Mouse (Mus musculus): ENCODE measurements at regions not wholly inside any gene's neighbourhood (a gene's known extent, or its start where the extent isn't known, plus 50 kb on each side); places are given as distances from the start of the nearest gene placed in this dataset.
"Not testable (repeated sequence)": the region's sequence is repeated elsewhere in the genome, so short reads cannot be mapped to it uniquely, and the experiment has no call there.

- Histone ChIP-seq H3K4me2 (no peak overlapping the region), H3K27ac (ENCODE audit: poor library complexity, severe bottlenecking) (no peak overlapping the region), H3K27me3 (replicated peaks) (no peaks in the 10 kb centered on the region), H3K9ac (no peak overlapping the region), H3K4me1 (replicated peaks) (no peaks in the 10 kb centered on the region), H3K4me3 (no peak overlapping the region), H3K36me3 (no peaks in the 10 kb centered on the region), H3K9me3 (replicated peaks) (no peaks in the 10 kb centered on the region)
- 82% methylated on average over 12 of the region's 12 CpGs for WGBS
- no peak for ATAC-seq (ENCODE audit: insufficient number of reproducible peaks, low FRiP score)
Measured at GRCm38 (mm10) chr15:87818566-87818965, 274.5 kb downstream of the Fam19a5 start.

GRCm38 (mm10) chr15:87842097-87842496 is 298.0 kb downstream of the Fam19a5 start:
- no peaks in the 10 kb centered on the region for H3K4me1 ChIP-seq (replicated peaks)
- H3K27me3 ChIP-seq (replicated peaks), result 0 out of 2 replicates have a peak, but pooled peaks cover 5% of the 10 kb centered on the region
- no peaks in the 10 kb centered on the region for H3K36me3 ChIP-seq
- WGBS, result 45% methylated on average over 3 of the region's 3 CpGs
- H3K27ac ChIP-seq (ENCODE audit: poor library complexity, severe bottlenecking), result no peak overlapping the region
- H3K4me3 ChIP-seq, result no peak overlapping the region
- no peak overlapping the region for H3K4me2 ChIP-seq
- no peak for ATAC-seq (ENCODE audit: insufficient number of reproducible peaks, low FRiP score)
- H3K9me3 ChIP-seq (replicated peaks), result no peaks in the 10 kb centered on the region
- H3K9ac ChIP-seq, result no peak overlapping the region

GRCm38 (mm10) chr15:87859069-87859468 is 315.0 kb downstream of the Fam19a5 start:
- Histone ChIP-seq H3K9ac (no peak overlapping the region), H3K4me3 (no peak overlapping the region)
- ATAC-seq (ENCODE audit: insufficient number of reproducible peaks, low FRiP score), result no peak

GRCm38 (mm10) chr15:87876286-87876899 is 332.3 kb downstream of the Fam19a5 start:
- no peaks in the 10 kb centered on the region for H3K4me1 ChIP-seq (replicated peaks)
- ATAC-seq (ENCODE audit: insufficient number of reproducible peaks, low FRiP score), result no peak
- no peaks in the 10 kb centered on the region for H3K36me3 ChIP-seq
- no peaks in the 10 kb centered on the region for H3K9me3 ChIP-seq (replicated peaks)
- no peak overlapping the region for H3K4me3 ChIP-seq
- H3K27me3 ChIP-seq (replicated peaks), result peaks cover 7% of the 10 kb centered on the region; the same call in 1 of the 2 replicates
- H3K9ac ChIP-seq, result no peak overlapping the region
- no peak overlapping the region for H3K4me2 ChIP-seq
- no peak overlapping the region for H3K27ac ChIP-seq (ENCODE audit: poor library complexity, severe bottlenecking)
- 69% methylated on average over 9 of the region's 9 CpGs for WGBS

More at GRCm38 (mm10) chr15:87859069-87859468, 315.0 kb downstream of the Fam19a5 start:
- no peaks in the 10 kb centered on the region for H3K4me1 ChIP-seq (replicated peaks)
- H3K36me3 ChIP-seq, result no peaks in the 10 kb centered on the region
- H3K4me2 ChIP-seq, result no peak overlapping the region
- H3K9me3 ChIP-seq (replicated peaks), result no peaks in the 10 kb centered on the region
- H3K27ac ChIP-seq (ENCODE audit: poor library complexity, severe bottlenecking), result no peak overlapping the region
- H3K27me3 ChIP-seq (replicated peaks), result peaks cover 25% of the 10 kb centered on the region
- WGBS, result 29% methylated on average over 2 of the region's 2 CpGs

- Histone ChIP-seq H3K36me3 (no peaks in the 10 kb centered on the region), H3K9me3 (replicated peaks) (0 out of 2 replicates have a peak, but pooled peaks cover 8% of the 10 kb centered on the region), H3K4me2 (no peak overlapping the region), H3K4me1 (replicated peaks) (no peaks in the 10 kb centered on the region), H3K27me3 (replicated peaks) (no peaks in the 10 kb centered on the region), H3K27ac (ENCODE audit: poor library complexity, severe bottlenecking) (no peak overlapping the region), H3K4me3 (no peak overlapping the region), H3K9ac (no peak overlapping the region)
- no peak for ATAC-seq (ENCODE audit: insufficient number of reproducible peaks, low FRiP score)
- WGBS, result 83% methylated on average over 5 of the region's 5 CpGs
Measured at GRCm38 (mm10) chr15:87890903-87891302, 346.8 kb downstream of the Fam19a5 start.

DNA sequence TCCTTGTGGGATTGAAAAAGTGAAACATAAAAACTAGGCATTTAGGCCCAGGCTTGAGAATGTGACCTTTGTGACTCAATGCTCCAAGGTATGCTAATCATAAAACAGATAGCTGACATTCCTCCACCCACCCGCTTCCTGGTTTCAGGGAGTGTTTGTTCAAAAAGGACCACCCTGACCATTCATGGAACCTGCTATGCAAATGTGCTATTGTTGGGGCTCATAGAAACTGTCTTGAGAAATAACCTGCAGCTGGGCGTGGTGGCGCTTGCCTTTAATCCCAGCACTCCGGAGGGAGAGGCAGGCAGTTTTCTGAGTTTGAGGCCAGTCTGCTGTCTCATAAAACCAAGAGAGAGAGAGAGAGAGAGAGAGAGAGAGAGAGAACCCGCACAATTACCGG is 350.8 kb downstream of the Fam19a5 start:
- H3K9me3 ChIP-seq (replicated peaks); H3K4me1 ChIP-seq (replicated peaks); H3K27ac ChIP-seq (ENCODE audit: poor library complexity, severe bottlenecking); H3K4me2 ChIP-seq; H3K9ac ChIP-seq; ATAC-seq (ENCODE audit: insufficient number of reproducible peaks, low FRiP score); H3K4me3 ChIP-seq; H3K27me3 ChIP-seq (replicated peaks); H3K36me3 ChIP-seq: not testable (repeated sequence)
- 81% methylated on average over 6 of the region's 6 CpGs for WGBS

GRCm38 (mm10) chr15:87898655-87899054 is 354.6 kb downstream of the Fam19a5 start:
- Histone ChIP-seq H3K4me1 (replicated peaks) (no peaks in the 10 kb centered on the region), H3K4me3 (no peak overlapping the region), H3K9ac (no peak overlapping the region), H3K36me3 (no peaks in the 10 kb centered on the region), H3K27me3 (replicated peaks) (no peaks in the 10 kb centered on the region), H3K4me2 (no peak overlapping the region), H3K9me3 (replicated peaks) (0 out of 2 replicates have a peak, but pooled peaks cover 6% of the 10 kb centered on the region), H3K27ac (ENCODE audit: poor library complexity, severe bottlenecking) (no peak overlapping the region)
- no peak for ATAC-seq (ENCODE audit: insufficient number of reproducible peaks, low FRiP score)
- WGBS, result 73% methylated on average over 4 of the region's 4 CpGs

DNA sequence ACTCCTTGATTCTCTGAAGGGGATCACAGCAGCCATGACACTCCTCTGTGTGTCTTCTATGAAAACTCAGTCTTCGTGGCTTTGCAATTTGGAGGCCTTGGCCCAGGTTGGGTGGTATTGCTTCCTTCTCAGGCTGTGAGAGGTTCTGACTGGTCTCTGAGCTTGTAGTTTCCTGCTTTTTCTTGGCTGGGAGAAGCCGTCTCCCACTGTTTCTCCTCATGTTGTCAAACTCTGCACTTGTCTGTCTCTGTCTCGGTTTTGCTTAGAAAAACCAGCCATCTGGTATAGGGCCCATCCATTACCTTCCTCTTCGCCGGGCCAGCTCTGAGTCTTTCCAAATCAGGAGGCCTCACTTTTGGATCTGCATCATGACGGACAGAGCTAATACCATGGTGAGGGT is 360.3 kb downstream of the Fam19a5 start:
- H3K9me3 ChIP-seq (replicated peaks), result no peaks in the 10 kb centered on the region
- 76% methylated on average over 6 of the region's 6 CpGs for WGBS
- H3K36me3 ChIP-seq, result no peaks in the 10 kb centered on the region
- H3K4me2 ChIP-seq, result no peak overlapping the region
- no peak overlapping the region for H3K4me3 ChIP-seq
- H3K9ac ChIP-seq, result no peak overlapping the region
- no peak overlapping the region for H3K27ac ChIP-seq (ENCODE audit: poor library complexity, severe bottlenecking)
- H3K4me1 ChIP-seq (replicated peaks), result no peaks in the 10 kb centered on the region
- no peak for ATAC-seq (ENCODE audit: insufficient number of reproducible peaks, low FRiP score)
- no peaks in the 10 kb centered on the region for H3K27me3 ChIP-seq (replicated peaks)

- H3K9me3 ChIP-seq (replicated peaks), result no peaks in the 10 kb centered on the region
- no peaks in the 10 kb centered on the region for H3K4me1 ChIP-seq (replicated peaks)
- H3K4me2 ChIP-seq, result no peak overlapping the region
- no peaks in the 10 kb centered on the region for H3K27me3 ChIP-seq (replicated peaks)
- no peak overlapping the region for H3K27ac ChIP-seq (ENCODE audit: poor library complexity, severe bottlenecking)
- ATAC-seq (ENCODE audit: insufficient number of reproducible peaks, low FRiP score), result no peak
- no peak overlapping the region for H3K9ac ChIP-seq
- WGBS, result 78% methylated on average over 5 of the region's 5 CpGs
- H3K4me3 ChIP-seq, result no peak overlapping the region
- no peaks in the 10 kb centered on the region for H3K36me3 ChIP-seq
Measured at GRCm38 (mm10) chr15:87906310-87906709, 362.2 kb downstream of the Fam19a5 start.

DNA sequence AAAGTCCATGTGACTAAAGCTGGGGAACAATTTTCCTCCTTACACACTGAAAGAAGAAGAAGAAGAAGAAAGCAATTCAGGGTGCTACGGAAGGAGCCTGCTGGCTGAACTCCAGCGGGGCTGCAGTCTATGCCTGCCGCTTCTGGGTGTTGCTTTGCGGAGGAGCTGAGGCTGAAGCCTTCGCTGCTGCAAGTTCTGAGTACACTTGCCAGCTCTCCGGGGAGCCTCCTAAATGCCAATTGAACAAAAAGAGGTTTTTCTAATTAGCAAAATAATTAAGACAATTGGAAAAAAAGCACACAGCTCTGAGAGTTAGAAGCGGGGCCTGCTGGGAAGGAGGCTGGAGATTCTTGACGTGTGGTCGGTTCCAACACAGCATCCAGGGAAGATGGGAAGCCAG is 378.0 kb downstream of the Fam19a5 start:
- H3K9ac ChIP-seq, result no peak overlapping the region
- H3K27me3 ChIP-seq (replicated peaks), result 0 out of 2 replicates have a peak, but pooled peaks cover 8% of the 10 kb centered on the region
- no peak for ATAC-seq (ENCODE audit: insufficient number of reproducible peaks, low FRiP score)
- H3K36me3 ChIP-seq, result no peaks in the 10 kb centered on the region
- no peak overlapping the region for H3K4me2 ChIP-seq
- H3K9me3 ChIP-seq (replicated peaks), result 0 out of 2 replicates have a peak, but pooled peaks cover 3% of the 10 kb centered on the region
- H3K4me3 ChIP-seq, result no peak overlapping the region
- no peaks in the 10 kb centered on the region for H3K4me1 ChIP-seq (replicated peaks)
- WGBS, result 74% methylated on average over 9 of the region's 9 CpGs
- H3K27ac ChIP-seq (ENCODE audit: poor library complexity, severe bottlenecking), result no peak overlapping the region

DNA sequence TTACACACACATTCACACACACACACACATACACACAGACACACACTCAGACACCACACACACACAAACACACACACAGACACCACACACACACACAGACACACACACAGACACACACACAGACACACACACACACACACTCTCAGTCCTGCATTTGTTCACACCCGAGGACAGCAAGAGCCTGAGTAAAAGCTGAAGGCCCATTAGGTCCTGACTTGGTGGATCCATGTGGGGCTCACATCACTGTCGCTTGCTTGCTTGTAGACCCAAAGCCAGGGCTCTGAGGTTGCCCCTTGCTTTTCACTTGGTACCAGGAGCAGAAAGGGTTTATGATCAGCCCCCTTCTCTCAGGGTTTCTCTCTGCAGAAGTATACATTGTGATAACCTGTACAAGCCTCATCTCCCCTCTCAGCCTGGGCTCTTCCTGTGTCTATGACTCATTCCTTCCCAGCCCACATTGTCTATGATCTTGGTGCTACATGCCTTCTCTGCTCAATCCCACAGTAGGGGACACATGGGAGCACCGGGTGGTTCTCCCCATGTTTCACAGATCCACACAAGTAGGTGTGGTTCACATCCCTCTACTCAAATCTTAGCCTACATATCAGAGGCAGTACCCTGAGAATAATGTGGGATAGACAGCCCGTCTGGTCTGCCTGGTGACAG is 378.8 kb downstream of the Fam19a5 start:
- Histone ChIP-seq H3K9me3 (replicated peaks) (no peaks in the 10 kb centered on the region), H3K4me2 (no peak overlapping the region), H3K4me1 (replicated peaks) (no peaks in the 10 kb centered on the region), H3K27ac (ENCODE audit: poor library complexity, severe bottlenecking) (no peak overlapping the region), H3K36me3 (no peaks in the 10 kb centered on the region), H3K27me3 (replicated peaks) (0 out of 2 replicates have a peak, but pooled peaks cover 8% of the 10 kb centered on the region), H3K4me3 (no peak overlapping the region), H3K9ac (no peak overlapping the region)
- no peak for ATAC-seq (ENCODE audit: insufficient number of reproducible peaks, low FRiP score)
- WGBS, result 63% methylated on average over 4 of the region's 4 CpGs
